Mouse (Mus musculus) lung, postnatal 36 days (tissue): Measurements from ENCODE around the gene Tectb.
"Not testable (repeated sequence)": the region's sequence is repeated elsewhere in the genome, so short reads cannot be mapped to it uniquely, and the experiment has no call there.

Source experiments
- DNase-seq: peaks from one replicate; pipeline ENCODE4 v3.0.0; 2022; ENCODE audit warnings: mixed read lengths

Tectb gene

GRCm38 (mm10) chr19:55165954-55166353 lies 14.6 kb upstream of the Tectb start:
- DNase-seq = peak; percentile 78

DNA sequence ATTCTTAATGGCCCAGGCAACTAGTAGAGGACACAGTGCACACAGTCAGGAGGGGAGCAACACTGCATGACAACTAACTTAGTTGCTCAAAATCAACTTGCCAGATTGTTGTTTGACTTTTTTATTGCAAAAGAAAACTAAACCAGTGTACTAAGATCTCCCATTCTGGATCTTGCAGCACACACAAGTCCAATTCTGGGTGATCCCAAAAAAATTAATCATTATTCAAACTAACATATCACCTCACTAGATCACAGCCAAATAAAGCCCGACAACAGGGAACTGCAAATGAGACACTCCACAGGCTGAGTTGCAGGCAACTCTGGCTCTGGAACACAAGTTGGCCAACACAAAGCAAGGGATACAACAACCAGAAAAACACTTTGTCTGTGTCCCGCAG lies 13.8 kb upstream of the Tectb start:
- DNase-seq = no peak

DNA sequence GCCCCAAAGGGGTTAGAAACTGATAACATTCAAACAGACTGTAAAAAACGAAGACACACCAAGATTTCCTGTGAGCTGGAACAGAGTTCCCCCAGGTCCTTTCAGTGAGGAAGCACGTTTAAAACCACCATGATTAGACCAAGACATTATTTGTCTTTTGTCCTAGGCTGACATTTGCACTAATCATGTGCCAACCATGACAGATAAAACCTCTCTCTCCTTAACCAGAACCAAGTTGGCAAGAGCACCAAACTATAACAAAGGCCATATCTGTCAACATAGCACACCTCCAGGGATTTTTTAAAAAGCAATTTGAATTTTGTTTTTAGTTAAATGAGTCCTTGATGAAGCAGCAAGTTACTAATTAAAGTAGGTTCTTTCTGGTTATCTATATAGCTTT lies 12.8 kb upstream of the Tectb start:
- DNase-seq = no peak

GRCm38 (mm10) chr19:55168360-55168759 lies 12.2 kb upstream of the Tectb start:
- peak; percentile 88 for DNase-seq

DNA sequence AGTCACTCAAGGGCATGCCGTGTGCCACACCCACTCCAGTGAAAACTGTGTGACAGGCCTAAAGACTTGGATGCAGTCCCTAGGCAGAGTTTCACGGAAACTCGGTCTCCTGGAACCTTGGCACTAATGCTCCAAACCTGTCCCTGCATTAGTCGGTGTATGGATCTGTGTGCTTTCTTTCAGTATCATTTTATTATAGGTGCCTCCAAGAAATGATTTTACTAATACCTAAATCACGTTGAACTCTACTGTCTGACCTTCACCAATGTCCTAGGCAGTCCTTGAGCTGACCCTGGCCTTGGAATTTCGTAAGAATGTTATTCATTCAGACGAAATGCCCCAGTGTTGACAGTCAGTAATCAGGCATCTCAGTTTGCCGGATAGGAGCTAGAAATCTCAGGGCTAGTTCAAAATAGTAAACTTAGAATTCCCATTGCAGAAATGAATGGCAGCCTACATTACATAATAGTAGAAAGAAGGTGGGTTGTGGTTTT lies 11.2 kb upstream of the Tectb start:
- DNase-seq = not testable (repeated sequence)

DNA sequence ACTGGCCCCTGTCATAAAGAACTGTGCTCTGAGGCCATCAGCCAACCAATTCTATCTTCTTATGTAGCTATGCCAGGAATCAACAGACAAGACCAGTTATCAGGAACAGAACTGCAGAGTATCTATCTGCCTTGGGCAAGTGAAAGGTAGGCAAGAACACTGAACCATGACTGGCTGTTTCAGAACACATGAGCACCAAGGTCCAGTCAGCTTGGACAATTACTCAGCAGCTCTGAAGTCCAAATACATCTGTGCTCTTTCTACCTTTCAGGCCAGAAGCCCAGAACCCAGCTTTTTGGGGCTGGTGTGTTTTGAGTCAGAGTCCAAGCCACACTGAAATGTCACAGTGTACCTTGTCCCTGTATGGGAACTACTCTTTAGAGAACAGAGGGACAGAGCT lies 10.1 kb upstream of the Tectb start:
- DNase-seq = no peak

- no peak for DNase-seq
These were observed 8.9 kb upstream of the Tectb start for GRCm38 (mm10) chr19:55171585-55171984.

DNA sequence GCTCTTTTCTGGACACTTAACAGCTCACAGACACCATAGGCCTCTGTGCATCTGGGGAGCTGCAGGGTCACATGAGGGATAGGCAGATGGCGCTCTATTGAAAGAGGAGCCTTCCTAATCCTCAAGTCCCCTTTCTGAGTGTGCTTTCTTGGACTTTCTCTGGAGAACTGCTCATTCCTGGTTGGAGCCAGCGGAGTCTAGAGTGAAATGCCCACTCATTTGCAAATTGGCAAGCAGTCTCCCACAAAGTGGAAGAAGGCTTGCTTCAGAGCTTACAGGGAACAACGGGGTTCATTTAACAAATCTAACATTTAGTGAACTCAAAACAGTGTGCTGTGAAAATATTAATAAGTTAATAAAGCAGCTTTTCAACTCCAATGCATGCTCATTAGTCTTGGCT lies 3.4 kb upstream of the Tectb start:
- DNase-seq = no peak

GRCm38 (mm10) chr19:55184442-55184841 lies 3.9 kb downstream of the Tectb start:
- peak; percentile 38 for DNase-seq

DNA sequence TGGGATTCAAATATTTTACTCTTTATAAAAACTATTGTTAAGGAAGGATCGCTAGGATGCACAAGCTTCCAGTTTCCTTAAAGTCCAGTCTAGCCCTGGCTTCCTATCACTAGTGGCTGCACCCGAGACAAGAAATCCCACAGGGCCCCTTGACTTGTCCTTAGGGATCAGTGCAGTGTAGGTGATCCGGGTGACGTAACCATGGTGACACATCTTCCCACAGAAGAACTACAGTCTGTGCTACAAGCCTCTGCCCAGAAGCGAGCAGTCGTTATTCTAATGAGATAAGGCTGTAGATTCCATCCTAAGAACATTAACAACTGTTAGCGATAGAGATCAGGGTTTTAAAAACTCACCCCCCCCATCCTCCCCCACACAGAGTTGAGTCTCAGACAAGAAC lies 4.5 kb downstream of the Tectb start:
- DNase-seq = no peak

DNA sequence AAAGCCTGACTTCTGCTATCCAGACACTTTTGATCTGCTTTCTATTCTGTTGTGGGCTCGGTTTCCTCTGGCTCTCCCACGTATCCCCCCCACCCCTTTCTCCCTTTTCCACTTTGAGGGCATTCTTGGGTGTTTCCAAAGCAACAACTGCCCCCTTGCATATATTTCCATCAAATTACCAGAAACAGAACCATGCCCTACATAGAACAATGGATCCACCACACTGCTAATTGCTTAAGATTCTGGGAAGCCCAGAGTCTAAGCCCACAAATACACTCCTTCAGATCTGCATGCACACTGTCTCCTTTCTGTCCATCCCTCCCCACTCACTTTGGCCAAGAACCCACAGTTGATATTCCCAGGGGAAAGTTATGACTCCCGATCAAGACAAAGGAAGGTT lies 5.1 kb downstream of the Tectb start:
- no peak for DNase-seq

GRCm38 (mm10) chr19:55190065-55190464 lies 9.5 kb downstream of the Tectb start:
- DNase-seq = peak; percentile 48

- DNase-seq = no peak
These were observed 11.1 kb downstream of the Tectb start for GRCm38 (mm10) chr19:55191596-55191995.

DNA sequence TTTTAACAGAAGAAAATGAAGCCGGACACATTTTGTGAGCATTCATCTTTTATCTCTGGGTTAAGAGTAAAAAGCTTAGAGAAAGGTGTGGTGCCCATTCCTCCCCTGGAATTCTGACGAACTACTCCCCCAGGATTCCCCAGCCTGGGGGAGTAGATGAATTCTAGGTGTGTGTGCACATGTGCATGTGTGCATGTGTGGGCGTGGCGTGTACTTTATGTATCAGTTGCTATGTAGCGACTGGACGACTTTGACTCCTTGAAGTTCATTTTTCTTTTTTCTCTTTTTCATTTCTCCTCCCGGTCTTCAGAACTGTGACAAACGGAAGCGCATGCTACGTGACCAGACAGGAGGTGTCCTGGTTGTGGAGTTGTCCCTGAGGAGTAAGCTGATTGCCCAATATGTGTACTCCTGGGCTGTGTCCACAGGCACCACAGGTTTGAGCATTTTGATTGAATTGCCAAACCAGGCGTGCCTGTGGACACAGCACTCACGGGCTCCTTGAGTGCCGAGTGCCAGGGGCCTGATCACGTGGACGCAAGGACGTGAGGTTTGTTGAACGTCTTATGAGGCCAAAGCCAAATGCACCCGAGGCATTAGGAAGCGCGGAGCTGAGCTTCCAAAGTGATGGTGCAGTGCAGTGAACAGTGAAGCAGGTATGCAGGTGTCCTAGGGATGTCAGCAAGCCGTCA lies 11.9 kb downstream of the Tectb start:
- DNase-seq = peak; percentile 93

GRCm38 (mm10) chr19:55193717-55194394 lies 13.3 kb downstream of the Tectb start:
- DNase-seq = peak; percentile 72

- peak; percentile 65 for DNase-seq
These were observed 14.1 kb downstream of the Tectb start for GRCm38 (mm10) chr19:55194520-55195170.

DNA sequence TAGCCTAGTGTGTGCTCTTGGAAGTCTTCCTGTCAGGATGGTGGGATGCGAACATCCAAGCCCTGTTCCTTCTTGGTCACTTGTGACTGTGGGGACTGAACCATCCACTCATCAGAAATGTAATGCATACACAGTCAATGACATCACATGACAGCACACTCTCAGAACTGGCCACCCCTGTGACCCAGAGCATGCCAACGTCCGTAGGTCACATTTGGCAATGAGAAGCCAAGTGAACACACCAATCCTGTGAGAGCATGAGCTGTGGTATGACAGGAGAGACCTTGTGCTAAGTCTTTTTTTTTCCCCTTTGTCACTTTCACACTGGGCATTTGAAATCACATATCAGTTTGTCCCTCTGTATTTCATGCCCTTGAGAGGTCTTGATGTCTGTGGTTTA lies 15.0 kb downstream of the Tectb start:
- peak; percentile 21 for DNase-seq

DNA sequence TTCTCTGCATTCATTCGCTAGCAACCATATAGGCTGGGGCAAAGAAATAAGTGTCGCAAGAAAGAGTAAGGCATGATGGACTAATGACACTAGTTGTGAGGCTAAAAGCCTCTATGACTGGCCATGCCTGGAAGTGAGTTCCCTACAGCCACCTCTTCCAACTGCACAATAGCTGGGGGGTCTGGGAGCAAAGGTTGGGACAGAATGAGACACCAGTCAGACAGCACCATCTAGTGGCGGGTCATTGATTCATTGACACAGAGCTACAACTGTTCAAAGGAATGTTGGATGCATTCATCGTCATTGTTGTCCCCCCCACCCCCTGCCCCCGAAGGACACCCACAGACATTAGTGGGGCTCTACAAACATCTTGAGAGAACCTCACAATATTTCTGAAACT lies 17.8 kb downstream of the Tectb start:
- DNase-seq = peak; percentile 88

- peak; percentile 81 for DNase-seq
These were observed 26.1 kb downstream of the Tectb start for GRCm38 (mm10) chr19:55206482-55207138.

DNA sequence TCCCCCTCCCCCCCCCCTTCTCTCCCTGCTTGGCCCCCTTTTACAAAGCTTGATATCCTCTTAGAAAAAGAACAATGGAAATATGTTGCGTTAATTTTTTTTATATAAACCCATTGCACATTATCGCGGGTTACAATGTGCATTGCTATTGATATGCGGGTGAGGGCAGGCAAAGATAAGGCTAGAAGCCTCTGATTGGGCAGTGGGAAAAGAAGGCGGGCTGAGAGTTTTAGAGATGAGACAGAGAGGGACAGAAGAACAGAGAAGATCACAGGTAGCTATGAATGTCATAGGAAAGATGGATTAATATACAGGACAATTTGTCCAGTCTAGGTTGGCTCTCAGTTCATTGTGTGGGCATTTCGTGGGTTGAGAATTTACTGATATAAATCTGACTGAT lies 26.7 kb downstream of the Tectb start:
- DNase-seq = no peak

GRCm38 (mm10) chr19:55207746-55208538 lies 27.4 kb downstream of the Tectb start:
- DNase-seq = no peak

- DNase-seq = no peak
These were observed 28.1 kb downstream of the Tectb start for GRCm38 (mm10) chr19:55208654-55209053.

- DNase-seq = no peak
These were observed 28.6 kb downstream of the Tectb start for GRCm38 (mm10) chr19:55209084-55209483.
